Comparison of ENCODE assay signal across 27 mouse cellular contexts in the genomic region with DNA sequence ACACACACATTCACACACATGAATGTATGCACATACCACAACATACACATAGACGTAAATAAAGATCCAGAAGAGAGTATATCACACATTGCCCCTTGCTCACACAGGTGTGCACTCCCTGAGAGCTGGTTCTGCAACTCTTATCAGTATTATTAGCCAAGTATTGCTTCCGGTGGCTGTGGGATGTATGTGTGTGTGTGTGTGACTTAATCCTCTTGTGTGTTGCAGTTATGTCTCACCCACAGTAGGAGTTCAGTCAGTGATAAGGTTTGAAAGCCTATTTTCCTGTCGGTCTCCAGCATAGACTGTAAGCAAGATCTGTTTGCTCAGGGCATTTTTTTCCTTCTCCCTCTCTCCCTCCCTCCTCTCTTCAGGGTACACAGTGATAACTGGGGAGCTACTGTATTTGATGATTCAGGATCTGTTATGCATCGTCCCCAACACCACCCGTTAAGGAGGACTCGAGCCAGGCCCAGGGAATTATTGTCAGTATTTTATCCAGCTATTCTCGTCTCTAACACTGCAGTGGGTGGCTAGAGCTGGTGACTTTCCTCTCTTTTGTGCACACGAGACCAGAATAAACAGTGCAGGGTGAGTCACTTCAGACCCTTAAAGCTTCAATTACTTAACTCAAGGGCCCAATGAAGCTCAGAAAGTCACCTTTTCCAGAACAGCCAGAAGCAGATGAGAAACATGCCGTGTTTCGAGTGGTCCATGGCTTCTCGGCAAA.
DNase-seq lines count a peak whose midpoint lies in the region; ATAC-seq and TF ChIP-seq lines count a peak whose summit lies in the region.
"Had no signal": no experiment of that assay in that cellular context is flagged by ENCODE, and none has a peak within 500 bp of the region (broad histone marks: within the 10 kb centered on the region; RNA-seq: fewer than 3 reads in every experiment).

No protein-coding gene starts in this region.

- DNase-seq in layer of hippocampus, adult 2 months (ENCODE audit: low spot score in 2 of 2), result peak; percentile 33 to 71
- DNase-seq in layer of hippocampus, postnatal 10 days (ENCODE audit: low spot score in 2 of 2), result no peak
- DNase-seq in lung, postnatal 0 days (ENCODE audit: low spot score), result peak; percentile 67
- no peak for DNase-seq in lung, postnatal 14 days
- DNase-seq in lung, postnatal 36 days, result peak; percentile 24
- DNase-seq in telencephalon, adult 2 months (ENCODE audit: low read depth, low spot score), result peak; percentile 65
- no peak for DNase-seq in kidney, postnatal 36 days
- DNase-seq: adrenal gland, postnatal 25 days; cerebellum, adult 9-10 months; gastrocnemius, postnatal 14 days; heart, adult 18-20 months; heart, postnatal 10 days; kidney, adult 9 months; kidney, postnatal 14 days; retina, postnatal 1 day; right cerebral cortex, postnatal 4 days; thymus, postnatal 14 days had no signal

- ATAC-seq in lung, postnatal 0 days, result peak; percentile 77
- ATAC-seq: forebrain, embryonic 15.5 days; hindbrain, embryonic 16.5 days; intestine, embryonic 16.5 days; liver, embryonic 12.5 days; midbrain, embryonic 15.5 days had no signal

- no peak for TF ChIP-seq CTCF in layer of hippocampus, adult 2 months (conservative IDR thresholded peaks at IDR 0.05)
- no peak for TF ChIP-seq CTCF in lung, postnatal 0 days (IDR thresholded peaks at IDR 0.05)

- no peaks in the 10 kb centered on the region for H3K4me1 ChIP-seq in lung, postnatal 0 days (ENCODE audit: insufficient read depth, low read depth, low read length)
- H3K4me1 ChIP-seq: forebrain, embryonic 15.5 days; liver, embryonic 12.5 days; neural tube, embryonic 12.5 days had no signal

- no peaks in the 10 kb centered on the region for H3K9me3 ChIP-seq in lung, postnatal 0 days (ENCODE audit: low read length)
- H3K9me3 ChIP-seq: forebrain, embryonic 15.5 days; heart, embryonic 12.5 days; hindbrain, embryonic 10.5 days; limb, embryonic 12.5 days; liver, embryonic 12.5 days; lung, embryonic 15.5 days; midbrain, embryonic 15.5 days; neural tube, embryonic 12.5 days had no signal

- H3K27me3 ChIP-seq in lung, postnatal 0 days (replicated peaks; ENCODE audit: insufficient read depth, low read length), result no peaks in the 10 kb centered on the region
- H3K27me3 ChIP-seq: forebrain, embryonic 15.5 days; heart, embryonic 12.5 days; limb, embryonic 12.5 days; liver, embryonic 12.5 days; lung, embryonic 15.5 days; midbrain, embryonic 15.5 days; neural tube, embryonic 12.5 days had no signal

- no peak for TF ChIP-seq EP300 in lung, postnatal 0 days (IDR thresholded peaks at IDR 0.05)

- H3K27ac ChIP-seq in layer of hippocampus, adult 2 months, result peak overlapping the region; percentile 84
- no peak overlapping the region for H3K27ac ChIP-seq in lung, postnatal 0 days (ENCODE audit: low read length)
- H3K27ac ChIP-seq: forebrain, embryonic 15.5 days; hindbrain, embryonic 10.5 days; limb, embryonic 12.5 days; liver, embryonic 12.5 days; lung, embryonic 15.5 days; midbrain, embryonic 15.5 days; neural tube, embryonic 12.5 days had no signal

- no peak overlapping the region for H3K4me2 ChIP-seq in lung, postnatal 0 days (replicated peaks; ENCODE audit: low read depth, low read length)
- H3K4me2 ChIP-seq: forebrain, embryonic 15.5 days; heart, embryonic 12.5 days; limb, embryonic 12.5 days; liver, embryonic 12.5 days; lung, embryonic 15.5 days; midbrain, embryonic 15.5 days; neural tube, embryonic 12.5 days had no signal

- no peak overlapping the region for H3K9ac ChIP-seq in lung, postnatal 0 days (replicated peaks; ENCODE audit: low read depth)
- H3K9ac ChIP-seq: forebrain, embryonic 15.5 days; heart, embryonic 12.5 days; limb, embryonic 12.5 days; liver, embryonic 12.5 days; lung, embryonic 15.5 days; midbrain, embryonic 15.5 days; neural tube, embryonic 12.5 days had no signal

- H3K4me3 ChIP-seq in layer of hippocampus, adult 2 months, result no peak overlapping the region
- no peak overlapping the region for H3K4me3 ChIP-seq in lung, postnatal 0 days (ENCODE audit: low read depth, low read length)
- H3K4me3 ChIP-seq: forebrain, embryonic 15.5 days; heart, embryonic 12.5 days; hindbrain, embryonic 10.5 days; limb, embryonic 12.5 days; liver, embryonic 12.5 days; lung, embryonic 15.5 days; midbrain, embryonic 15.5 days; neural tube, embryonic 12.5 days had no signal

- H3K36me3 ChIP-seq in lung, postnatal 0 days (ENCODE audit: insufficient read depth, low read length), result no peaks in the 10 kb centered on the region
- H3K36me3 ChIP-seq: forebrain, embryonic 15.5 days; heart, embryonic 12.5 days; hindbrain, embryonic 10.5 days; limb, embryonic 12.5 days; liver, embryonic 12.5 days; lung, embryonic 15.5 days; midbrain, embryonic 15.5 days; neural tube, embryonic 12.5 days had no signal

- 35% methylated on average over 11 of the region's 11 CpGs for whole genome bisulfite sequencing in lung, postnatal 0 days

Comparison
In these comparisons a context has a peak if more than half of its experiments do, and no peak if none do; other contexts are left out.
1. DNase-seq: peak in layer of hippocampus, adult 2 months (2 of 2), lung, postnatal 0 days (single experiment), lung, postnatal 36 days (single experiment) and telencephalon, adult 2 months (single experiment); none in layer of hippocampus, postnatal 10 days (0 of 2), lung, postnatal 14 days (single experiment) and kidney, postnatal 36 days (0 of 2).